Comparison of ENCODE assay signal across 8 mouse cellular contexts in genomic region chr7:126780971-126781635, GRCm38 (mm10). TPM values are rescaled to one million over a fixed set of nuclear protein-coding genes. Genes with fewer than 3 reads are reported as not detected.
DNase-seq lines count a peak whose midpoint lies in the region; ATAC-seq and TF ChIP-seq lines count a peak whose summit lies in the region.

Tbx6 (plus strand) TSS chr7:126781483.

- peak within 1 kb of the TSS; percentile 92 for H3K4me2 ChIP-seq in kidney, embryonic 15.5 days
- peak within 1 kb of the TSS; percentile 88 for H3K4me2 ChIP-seq in liver, postnatal 0 days (ENCODE audit: low read depth, low read length)

- no peak for TF ChIP-seq EP300 in liver, postnatal 0 days (IDR thresholded peaks at IDR 0.05; ENCODE audit: low read depth)

- H3K4me3 ChIP-seq in kidney, embryonic 15.5 days (replicated peaks) = peak within 1 kb of the TSS; percentile 49
- H3K4me3 ChIP-seq in liver, postnatal 0 days (ENCODE audit: low read depth, low read length) = peak within 1 kb of the TSS; percentile 47

- H3K9ac ChIP-seq in kidney, embryonic 15.5 days = peak within 1 kb of the TSS; percentile 42
- peak within 1 kb of the TSS; percentile 57 for H3K9ac ChIP-seq in liver, postnatal 0 days (replicated peaks)

- no peak for TF ChIP-seq CTCF in liver, postnatal 0 days (IDR thresholded peaks at IDR 0.05; ENCODE audit: low read depth)

- no peak for DNase-seq in kidney, adult 18-20 months
- peak; percentile 60 to 71 for DNase-seq in cerebellum, postnatal 14 days
- DNase-seq in heart, postnatal 4 days = peak; percentile 54
- no peak for DNase-seq in liver, postnatal 0 days
- DNase-seq in frontal cortex, adult 2 months (ENCODE audit: extremely low spot score in 1 of 2, low spot score in 1 of 2) = no peak
- no peak for DNase-seq in layer of hippocampus, adult 9-11 months
- no peak for DNase-seq in spleen, postnatal 14 days (ENCODE audit: low spot score in 2 of 2)

- no peaks in the 10 kb centered on the region for H3K9me3 ChIP-seq in kidney, embryonic 15.5 days (replicated peaks)
- H3K9me3 ChIP-seq in liver, postnatal 0 days (ENCODE audit: low read length) = no peaks in the 10 kb centered on the region

- peaks cover 34% of the 10 kb centered on the region for H3K36me3 ChIP-seq in kidney, embryonic 15.5 days
- peaks cover 38% of the 10 kb centered on the region for H3K36me3 ChIP-seq in liver, postnatal 0 days (replicated peaks; ENCODE audit: insufficient read depth, low read length)

- H3K4me1 ChIP-seq in kidney, embryonic 15.5 days = peaks cover 44% of the 10 kb centered on the region
- H3K4me1 ChIP-seq in liver, postnatal 0 days (ENCODE audit: insufficient read depth) = peaks cover 49% of the 10 kb centered on the region

- WGBS in kidney, embryonic 15.5 days = 3% methylated on average over 22 of the region's 22 CpGs
- WGBS in liver, postnatal 0 days (ENCODE audit: insufficient replicate concordance) = 21% methylated on average over 22 of the region's 22 CpGs

- peak within 1 kb of the TSS; percentile 41 for H3K27ac ChIP-seq in kidney, embryonic 15.5 days
- peak within 1 kb of the TSS; percentile 48; the same call in 1 of the 2 replicates for H3K27ac ChIP-seq in liver, postnatal 0 days (ENCODE audit: low read depth)

- no peaks in the 10 kb centered on the region for H3K27me3 ChIP-seq in kidney, embryonic 15.5 days
- H3K27me3 ChIP-seq in liver, postnatal 0 days (ENCODE audit: insufficient read depth, low read length) = no peaks in the 10 kb centered on the region

- ATAC-seq in kidney, embryonic 15.5 days (replicated peaks; ENCODE audit: low FRiP score) = 0 out of 2 replicates have a peak, but pooled peaks have one; percentile 1
- ATAC-seq in liver, postnatal 0 days = no peak

RNA-seq across cellular contexts. Expression of gene Tbx6, which starts in this region (rescaled TPM):
- polyA plus RNA-seq in kidney, embryonic 15.5 days (2015; fragmentation: Nextera tagmentation; extraction: Ambion mirVana) = 0.37 and 0.51 TPM in 2 replicates
- under 1 TPM in 1 of 2 experiments, not detected in 1; 0.26 TPM for total RNA-seq in heart, postnatal 4 days (2021)
- polyA plus RNA-seq in liver, postnatal 0 days (2015; fragmentation: Nextera tagmentation; extraction: Ambion mirVana) = 0.14 and 0.29 TPM in 2 replicates
- polyA plus RNA-seq in frontal cortex, adult 2 months (2012; rRNA removed) = 1.4 and 1.9 TPM in 2 replicates

Comparison
In these comparisons a context has a peak if more than half of its experiments do, and no peak if none do; other contexts are left out.
1. Peak in ATAC-seq, H3K4me3 ChIP-seq, H3K27ac ChIP-seq, H3K9ac ChIP-seq and H3K4me2 ChIP-seq in kidney, embryonic 15.5 days; RNA of the gene not detected or under 1 TPM.
2. Peak in DNase-seq in heart, postnatal 4 days; RNA of the gene not detected or under 1 TPM.
3. DNase-seq: peak in cerebellum, postnatal 14 days (2 of 2); none in kidney, adult 18-20 months (single experiment), liver, postnatal 0 days (single experiment), frontal cortex, adult 2 months (0 of 2), layer of hippocampus, adult 9-11 months (single experiment) and spleen, postnatal 14 days (0 of 2).